Mouse (Mus musculus) MEL (cell line): ENCODE measurements around the gene Slc7a6os. TPM values are rescaled to one million over a fixed set of nuclear protein-coding genes. Genes with fewer than 3 reads are reported as not detected.

Source experiments
- DNase-seq: peaks from one replicate; pipeline ENCODE4 v3.0.0; 2011; ENCODE audit warnings: low read depth, low spot score
- H3K27ac ChIP-seq: 2 replicates; pipeline ENCODE4 v1.5.1; 2012; ENCODE audit warnings: low read depth, mild to moderate bottlenecking, control low read depth, low read length, moderate library complexity; ENCODE audit not compliant: control insufficient read depth
- H3K27me3 ChIP-seq, 2 experiments: fragments of 150-350 bp in 1 of 2; sonication (generic) in 1 of 2; 2 replicates each; pipeline ENCODE4 v1.6.1; 2012; ENCODE audit warnings: low read length in 2 of 2, mild to moderate bottlenecking in 2 of 2, improper control_type of control experiment in 1 of 2, moderate library complexity in 1 of 2; ENCODE audit not compliant: insufficient read depth in 2 of 2, control insufficient read depth in 1 of 2
- H3K36me3 ChIP-seq, 2 experiments: 2 replicates each; pipeline ENCODE4 v1.6.1; 2012 to 2014; ENCODE audit warnings: low read length in 2 of 2, improper control_type of control experiment in 1 of 2, inconsistent platforms in 1 of 2, mild to moderate bottlenecking in 1 of 2; ENCODE audit not compliant: insufficient read depth in 2 of 2, control insufficient read depth in 1 of 2
- H3K4me1 ChIP-seq, 2 experiments: fragments of 150-350 bp in 1 of 2; sonication (generic) in 1 of 2; 2 replicates each; pipeline ENCODE4 v1.6.1; 2012; ENCODE audit warnings: low read length in 2 of 2, improper control_type of control experiment in 1 of 2, mild to moderate bottlenecking in 1 of 2; ENCODE audit not compliant: insufficient read depth in 2 of 2, control insufficient read depth in 1 of 2
- H3K4me3 ChIP-seq, 2 experiments: fragments of 150-350 bp in 1 of 2; sonication (generic) in 1 of 2; 2 replicates each; pipeline ENCODE4 v1.5.1; 2012; ENCODE audit warnings: low read depth in 2 of 2, low read length in 2 of 2, mild to moderate bottlenecking in 2 of 2, moderate library complexity in 2 of 2, control low read depth in 1 of 2, improper control_type of control experiment in 1 of 2; ENCODE audit not compliant: control insufficient read depth in 1 of 2, insufficient read depth in 1 of 2
- H3K79me2 ChIP-seq: 2 replicates; pipeline ENCODE4 v1.6.1; 2012; ENCODE audit warnings: mild to moderate bottlenecking, low read length, moderate library complexity; ENCODE audit not compliant: control insufficient read depth, poor library complexity, insufficient read depth
- H3K9ac ChIP-seq: 2 replicates; pipeline ENCODE4 v1.6.1; 2012; ENCODE audit warnings: low read depth, mild to moderate bottlenecking, control low read depth, low read length, moderate library complexity; ENCODE audit not compliant: control insufficient read depth, poor library complexity, severe bottlenecking
- H3K9me3 ChIP-seq: fragments of 150-350 bp; sonication (generic); replicated peaks from 2 replicates; pipeline ENCODE4 v1.6.1; 2012; ENCODE audit warnings: mild to moderate bottlenecking, low read length, improper control_type of control experiment, moderate library complexity; ENCODE audit not compliant: insufficient read depth
- CHD1 ChIP-seq: IDR thresholded peaks from 2 replicates; pipeline ENCODE4 v1.6.1; 2012; ENCODE audit warnings: low read depth, mild to moderate bottlenecking, inconsistent platforms, low read length, improper control_type of control experiment
- CTCF ChIP-seq, 3 experiments: IDR thresholded peaks in 2 of 3; conservative IDR thresholded peaks in 1 of 3; 2 replicates each; pipeline ENCODE4 v1.5.1; 2011 to 2012; ENCODE audit warnings: low read length in 3 of 3, low read depth in 2 of 3, mild to moderate bottlenecking in 2 of 3, improper control_type of control experiment in 1 of 3, inconsistent platforms in 1 of 3, mixed read lengths in 1 of 3, moderate library complexity in 1 of 3; ENCODE audit not compliant: control insufficient read depth in 1 of 3, insufficient read depth in 1 of 3, poor library complexity in 1 of 3, severe bottlenecking in 1 of 3
- E2F4 ChIP-seq: IDR thresholded peaks from 2 replicates; pipeline ENCODE4 v1.6.1; 2011; ENCODE audit warnings: low read depth, low read length, improper control_type of control experiment, borderline replicate concordance
- EP300 ChIP-seq, 2 experiments: IDR thresholded peaks; 2 replicates each; pipeline ENCODE4 v1.6.1; 2011; ENCODE audit warnings: improper control_type of control experiment in 2 of 2, low read length in 2 of 2, low read depth in 1 of 2, mild to moderate bottlenecking in 1 of 2
- ETS1 ChIP-seq: IDR thresholded peaks from 2 replicates; pipeline ENCODE4 v1.6.1; 2012; ENCODE audit warnings: low read depth, mild to moderate bottlenecking, inconsistent platforms, low read length, improper control_type of control experiment, moderate library complexity
- GATA1 ChIP-seq: IDR thresholded peaks from 2 replicates; pipeline ENCODE4 v1.6.1; 2011; ENCODE audit warnings: low read depth, low read length, improper control_type of control experiment
- HCFC1 ChIP-seq: IDR thresholded peaks from 2 replicates; pipeline ENCODE4 v1.6.1; 2012; ENCODE audit warnings: low read depth, mild to moderate bottlenecking, inconsistent platforms, low read length, improper control_type of control experiment, moderate library complexity
- KAT2A ChIP-seq: conservative IDR thresholded peaks from 2 replicates; pipeline ENCODE4 v1.6.1; 2012; ENCODE audit warnings: low read depth, low read length, improper control_type of control experiment, inconsistent platforms
- MAFK ChIP-seq: IDR thresholded peaks from 2 replicates; pipeline ENCODE4 v1.6.1; 2011; ENCODE audit warnings: low read depth, mild to moderate bottlenecking, low read length, improper control_type of control experiment, borderline replicate concordance
- MAZ ChIP-seq: IDR thresholded peaks from 2 replicates; pipeline ENCODE4 v1.6.1; 2012; ENCODE audit warnings: low read depth, mild to moderate bottlenecking, inconsistent platforms, low read length, improper control_type of control experiment
- MYB ChIP-seq: IDR thresholded peaks from 2 replicates; pipeline ENCODE4 v1.6.1; 2011; ENCODE audit warnings: mild to moderate bottlenecking, low read depth, low read length, improper control_type of control experiment
- NELFE ChIP-seq: IDR thresholded peaks from 2 replicates; pipeline ENCODE4 v1.6.1; 2011; ENCODE audit warnings: low read depth, low read length, improper control_type of control experiment
- POLR2A ChIP-seq, 2 experiments: IDR thresholded peaks; 2 replicates each; pipeline ENCODE4 v1.6.1; 2011 to 2012; ENCODE audit warnings: low read length in 2 of 2, mild to moderate bottlenecking in 2 of 2, control low read depth in 1 of 2, improper control_type of control experiment in 1 of 2, low read depth in 1 of 2, moderate library complexity in 1 of 2; ENCODE audit not compliant: control insufficient read depth in 1 of 2, insufficient read depth in 1 of 2, poor library complexity in 1 of 2
- POLR2AphosphoS5 ChIP-seq: IDR thresholded peaks from 2 replicates; pipeline ENCODE4 v1.6.1; 2012; ENCODE audit warnings: low read depth, borderline replicate concordance, mild to moderate bottlenecking, inconsistent platforms, low read length, moderate library complexity, mixed read lengths
- RAD21 ChIP-seq: IDR thresholded peaks from 2 replicates; pipeline ENCODE4 v1.6.1; 2011; ENCODE audit warnings: mild to moderate bottlenecking, low read depth, low read length, improper control_type of control experiment
- RCOR1 ChIP-seq: IDR thresholded peaks from 2 replicates; pipeline ENCODE4 v1.6.1; 2012; ENCODE audit warnings: low read depth, mild to moderate bottlenecking, inconsistent platforms, low read length, improper control_type of control experiment
- SIN3A ChIP-seq: IDR thresholded peaks from 2 replicates; pipeline ENCODE4 v1.6.1; 2012; ENCODE audit warnings: low read length, improper control_type of control experiment, inconsistent platforms
- TAL1 ChIP-seq: IDR thresholded peaks from 2 replicates; pipeline ENCODE4 v1.6.1; 2012; ENCODE audit warnings: mild to moderate bottlenecking, inconsistent platforms, low read length, moderate library complexity, mixed read lengths
- TCF12 ChIP-seq: IDR thresholded peaks from 2 replicates; pipeline ENCODE4 v1.6.1; 2014; ENCODE audit warnings: low read depth, mild to moderate bottlenecking, inconsistent platforms, low read length, improper control_type of control experiment, moderate library complexity
- USF1 ChIP-seq: IDR thresholded peaks from 2 replicates; pipeline ENCODE4 v1.6.1; 2014; ENCODE audit warnings: low read depth, mild to moderate bottlenecking, inconsistent platforms, low read length, improper control_type of control experiment, moderate library complexity
- ZKSCAN1 ChIP-seq: IDR thresholded peaks from 2 replicates; pipeline ENCODE4 v1.6.1; 2012; ENCODE audit warnings: low read depth, mild to moderate bottlenecking, inconsistent platforms, low read length, improper control_type of control experiment, moderate library complexity
- ZNF384 ChIP-seq: IDR thresholded peaks from 2 replicates; pipeline ENCODE4 v1.6.1; 2012; ENCODE audit warnings: low read depth, mild to moderate bottlenecking, inconsistent platforms, low read length, improper control_type of control experiment
- polyA plus RNA-seq, 2 experiments: library from polyadenylated mRNA; stranded (reverse) in 1 of 2; unstranded in 1 of 2; fragments of >175 nt in 1 of 2; fragments of >200 nt in 1 of 2; gene quantifications; 2 replicates each; pipeline versions ENCODE4 v1.2.1 to v1.2.4; 2012; ENCODE audit warnings: low replicate concordance in 2 of 2, low read depth in 1 of 2; ENCODE audit not compliant: insufficient read length in 2 of 2, insufficient read depth in 1 of 2, missing spikeins in 1 of 2
- total RNA-seq: library from RNA; depleted of rRNA; stranded (reverse); fragments of 300-350 nt; gene quantifications from 2 replicates; pipeline ENCODE4 v1.2.3, GENCODE M21; 2012

The Slc7a6os gene
- total and polyA plus RNA-seq, 3 experiments = 52.0 to 53.6 TPM; not detected in 1

DNA sequence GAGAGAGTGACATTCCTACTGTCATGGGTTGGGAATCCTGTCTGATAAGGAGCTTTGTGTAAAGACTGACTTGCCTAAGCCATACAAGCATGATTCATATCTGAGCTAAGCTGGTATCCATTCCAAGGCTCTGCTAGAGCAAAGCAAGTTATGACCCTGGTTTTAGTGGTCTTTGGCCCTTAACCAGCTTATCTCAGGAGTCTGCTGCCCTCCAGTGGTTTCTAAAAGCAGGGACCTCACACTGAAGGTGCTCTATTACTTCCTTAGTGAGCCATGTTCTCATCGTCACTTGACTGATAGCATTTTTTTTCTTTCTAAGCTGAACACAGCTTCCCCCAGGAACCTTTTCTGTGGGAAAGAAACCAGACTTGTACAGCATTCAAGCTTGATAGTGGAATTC is 12.0 kb downstream of the Slc7a6os start (continued):
- TF ChIP-seq ZKSCAN1 (no peak), CTCF (IDR thresholded peaks at IDR 0.05 in 2 of 3, conservative IDR thresholded peaks at IDR 0.05 in 1 of 3; ENCODE audit: control insufficient read depth in 1 of 3, insufficient read depth in 1 of 3, low read depth in 2 of 3, low read length in 3 of 3, poor library complexity in 1 of 3, severe bottlenecking in 1 of 3) (peak; percentile 57 to 87 (median 76)), EP300 (IDR thresholded peaks at IDR 0.05; ENCODE audit: low read depth in 1 of 2, low read length in 2 of 2) (no peak), MYB (no peak), CHD1 (no peak), TAL1 (no peak), HCFC1 (no peak), KAT2A (no peak), E2F4 (no peak), USF1 (no peak), RCOR1 (peak; percentile 42; the same call in 1 of the 2 replicates), ETS1 (0 out of 2 replicates have a peak, but pooled peaks have one; percentile 30), POLR2A (IDR thresholded peaks at IDR 0.05; ENCODE audit: control insufficient read depth in 1 of 2, insufficient read depth in 1 of 2, low read depth in 1 of 2, low read length in 2 of 2, poor library complexity in 1 of 2) (no peak), TCF12 (peak; percentile 53; the same call in 1 of the 2 replicates), ZNF384 (peak; percentile 77), POLR2AphosphoS5 (no peak), RAD21 (peak; percentile 84), GATA1 (peak; percentile 74), MAZ (no peak), MAFK (no peak), NELFE (no peak), SIN3A (peak; percentile 68)
- TF ChIP-seq, all 39 proteins: peak for 15

GRCm38 (mm10) chr8:106194062-106194461 is 16.7 kb downstream of the Slc7a6os start:
- Histone ChIP-seq H3K27ac (peak overlapping the region; percentile 69; the same call in 1 of the 2 replicates), H3K79me2 (no peaks in the 10 kb centered on the region), H3K36me3 (peaks cover 21 to 54% of the 10 kb centered on the region in 2 experiments), H3K4me3 (no peak overlapping the region), H3K4me1 (peaks cover 37 to 40% of the 10 kb centered on the region in 2 experiments), H3K27me3 (no peaks in the 10 kb centered on the region), H3K9ac (no peak overlapping the region), H3K9me3 (no peaks in the 10 kb centered on the region)
- DNase-seq = no peak
- TF ChIP-seq NELFE = no peak
